Mouse (Mus musculus) brain, embryonic 14.5 days (tissue): ENCODE data around the gene Rgl1.

ENCODE experiments used
- CTCF ChIP-seq: fragments of 200-500 bp; IDR thresholded peaks from 2 replicates; pipeline ENCODE4 v1.5.1; 2012; ENCODE audit warnings: inconsistent platforms, mild to moderate bottlenecking, moderate library complexity, borderline replicate concordance; ENCODE audit not compliant: insufficient read depth, insufficient read length; ENCODE audit errors: extremely low read depth
- POLR2A ChIP-seq: fragments of 200-500 bp; IDR thresholded peaks from 2 replicates; pipeline ENCODE4 v1.6.1; 2012; ENCODE audit warnings: mild to moderate bottlenecking, inconsistent platforms, borderline replicate concordance; ENCODE audit not compliant: poor library complexity, insufficient read depth, insufficient read length, severe bottlenecking; ENCODE audit errors: extremely low read depth

- TF ChIP-seq POLR2A (no peak), CTCF (no peak)
Measured at GRCm38 (mm10) chr1:152572755-152573469, 193.2 kb downstream of the Rgl1 start.
